Mouse (Mus musculus): Measurements from ENCODE around the gene Dgkz. TPM values are rescaled to one million over a fixed set of nuclear protein-coding genes. Genes with fewer than 3 reads are reported as not detected.

Dgkz gene
- polyA plus RNA-seq, 1 experiment from 2014 or later, result 26.0 TPM

- peaks cover 22% of the 10 kb centered on the region for H3K4me1 ChIP-seq (replicated peaks)
- no peak for ATAC-seq (ENCODE audit: low FRiP score)
- 29% methylated on average over 20 of the region's 20 CpGs for WGBS
- no peak overlapping the region for H3K27ac ChIP-seq
- peak overlapping the region; percentile 10; the same call in 1 of the 2 replicates for H3K4me2 ChIP-seq
- peak overlapping the region; percentile 56; the same call in 1 of the 2 replicates for H3K9ac ChIP-seq
- H3K9me3 ChIP-seq, result no peaks in the 10 kb centered on the region
- no peaks in the 10 kb centered on the region for H3K36me3 ChIP-seq
- peaks cover 32% of the 10 kb centered on the region for H3K27me3 ChIP-seq
- peak overlapping the region; percentile 14 for H3K4me3 ChIP-seq
Measured at GRCm38 (mm10) chr2:91965417-91965816, 10.2 kb downstream of the Dgkz start.

GRCm38 (mm10) chr2:91964610-91965204, 11.0 kb downstream of the Dgkz start:
- Histone ChIP-seq H3K27ac (no peak overlapping the region), H3K4me2 (peak overlapping the region; percentile 10; the same call in 1 of the 2 replicates), H3K27me3 (peaks cover 27% of the 10 kb centered on the region), H3K9me3 (no peaks in the 10 kb centered on the region), H3K4me1 (replicated peaks) (peaks cover 29% of the 10 kb centered on the region), H3K36me3 (no peaks in the 10 kb centered on the region), H3K9ac (no peak overlapping the region), H3K4me3 (0 out of 2 replicates have a peak overlapping the region, but pooled peaks have one; percentile 14)
- ATAC-seq (ENCODE audit: low FRiP score), result no peak
- 68% methylated on average over 3 of the region's 3 CpGs for WGBS

GRCm38 (mm10) chr2:91963443-91963932, 12.2 kb downstream of the Dgkz start:
- peaks cover 40% of the 10 kb centered on the region for H3K4me1 ChIP-seq (replicated peaks)
- H3K4me2 ChIP-seq, result peak overlapping the region; percentile 91
- H3K36me3 ChIP-seq, result no peaks in the 10 kb centered on the region
- peak overlapping the region; percentile 84 for H3K27ac ChIP-seq
- H3K9ac ChIP-seq, result peak overlapping the region; percentile 92
- H3K9me3 ChIP-seq, result no peaks in the 10 kb centered on the region
- peak overlapping the region; percentile 88 for H3K4me3 ChIP-seq
- peaks cover 27% of the 10 kb centered on the region for H3K27me3 ChIP-seq
- peak; percentile 94 for ATAC-seq (ENCODE audit: low FRiP score)
- WGBS, result 1% methylated on average over 14 of the region's 57 CpGs

DNA sequence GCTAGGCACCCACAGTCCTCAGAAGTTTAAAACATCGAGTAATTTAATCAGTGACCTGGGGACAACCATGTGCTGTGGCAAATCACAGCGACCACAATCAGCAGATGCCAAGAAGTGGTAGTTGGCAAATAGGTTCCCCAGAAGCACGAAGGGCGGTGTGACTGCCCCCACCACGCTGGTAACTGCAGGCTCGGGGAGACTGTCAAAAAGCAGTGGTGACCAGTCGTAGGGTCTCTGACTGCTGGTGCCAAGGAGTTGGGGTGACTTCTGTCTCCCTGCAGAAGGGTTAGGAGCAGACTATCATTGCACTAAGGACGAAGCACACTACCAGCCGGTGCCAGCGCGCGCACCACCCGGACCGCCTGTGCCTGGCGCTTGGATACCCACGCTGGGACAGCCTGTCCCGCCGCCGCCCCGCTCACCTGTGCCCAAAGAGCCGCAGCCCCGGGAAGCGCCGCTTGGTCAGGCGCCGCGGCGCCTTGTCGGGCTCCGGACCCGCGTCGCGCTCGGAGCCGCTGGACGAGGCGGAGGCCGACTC, 12.7 kb downstream of the Dgkz start:
- ATAC-seq (ENCODE audit: low FRiP score), result peak; percentile 62
- no peaks in the 10 kb centered on the region for H3K36me3 ChIP-seq
- H3K4me2 ChIP-seq, result peak overlapping the region; percentile 91
- peak overlapping the region; percentile 88 for H3K4me3 ChIP-seq
- H3K9ac ChIP-seq, result peak overlapping the region; percentile 92
- under 1% methylated on average over 38 of the region's 39 CpGs for WGBS
- peak overlapping the region; percentile 84 for H3K27ac ChIP-seq
- H3K27me3 ChIP-seq, result peaks cover 24% of the 10 kb centered on the region
- no peaks in the 10 kb centered on the region for H3K9me3 ChIP-seq
- peaks cover 42% of the 10 kb centered on the region for H3K4me1 ChIP-seq (replicated peaks)

DNA sequence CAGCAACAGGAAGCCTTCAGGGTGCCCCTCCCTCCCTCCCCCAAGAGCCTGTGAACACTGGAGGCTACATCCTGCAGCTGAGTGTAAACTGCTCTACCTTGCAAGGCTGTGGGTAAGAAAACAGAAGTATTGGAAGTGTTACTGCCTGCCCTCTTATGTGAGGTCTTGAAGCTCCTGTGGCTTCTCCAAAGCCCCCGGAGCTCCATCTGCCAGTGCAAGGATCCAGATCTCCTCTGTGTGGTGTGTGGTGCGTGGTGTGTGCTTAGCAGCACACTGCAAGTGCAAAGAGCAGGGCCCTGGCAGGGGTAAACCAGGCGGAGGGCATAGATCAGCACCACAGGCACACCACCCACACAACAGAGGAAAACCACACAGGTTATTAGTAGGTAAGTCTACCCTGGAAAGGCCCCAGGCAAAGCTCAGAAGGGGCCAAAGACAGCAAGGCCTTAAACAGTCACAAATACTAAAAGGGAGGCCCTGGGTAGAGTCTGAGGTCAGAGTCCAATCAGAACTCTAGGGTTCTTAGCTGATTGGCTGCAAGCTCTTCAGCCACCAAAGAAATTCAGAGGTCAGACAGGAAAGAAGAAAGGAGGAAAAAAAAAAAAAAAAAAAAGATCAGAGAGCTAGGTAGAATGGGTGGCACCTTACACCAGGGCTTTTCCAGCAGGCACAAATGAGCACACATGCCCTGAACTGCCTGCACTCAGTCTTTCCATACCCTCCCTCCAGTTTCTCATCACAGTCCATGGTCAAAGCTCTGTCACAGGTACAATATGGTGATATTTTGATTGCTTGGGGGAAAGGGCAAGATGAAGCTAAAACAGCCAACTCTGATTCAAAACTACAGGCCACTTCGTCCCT, 13.5 kb downstream of the Dgkz start:
- peak overlapping the region; percentile 92 for H3K9ac ChIP-seq
- peak overlapping the region; percentile 91 for H3K4me2 ChIP-seq
- peaks cover 22% of the 10 kb centered on the region for H3K27me3 ChIP-seq
- H3K27ac ChIP-seq, result 0 out of 2 replicates have a peak overlapping the region, but pooled peaks have one; percentile 84
- no peaks in the 10 kb centered on the region for H3K9me3 ChIP-seq
- WGBS, result 69% methylated on average over 4 of the region's 4 CpGs
- H3K4me3 ChIP-seq, result peak overlapping the region; percentile 88
- no peak for ATAC-seq (ENCODE audit: low FRiP score)
- H3K4me1 ChIP-seq (replicated peaks), result peaks cover 50% of the 10 kb centered on the region
- H3K36me3 ChIP-seq, result no peaks in the 10 kb centered on the region

DNA sequence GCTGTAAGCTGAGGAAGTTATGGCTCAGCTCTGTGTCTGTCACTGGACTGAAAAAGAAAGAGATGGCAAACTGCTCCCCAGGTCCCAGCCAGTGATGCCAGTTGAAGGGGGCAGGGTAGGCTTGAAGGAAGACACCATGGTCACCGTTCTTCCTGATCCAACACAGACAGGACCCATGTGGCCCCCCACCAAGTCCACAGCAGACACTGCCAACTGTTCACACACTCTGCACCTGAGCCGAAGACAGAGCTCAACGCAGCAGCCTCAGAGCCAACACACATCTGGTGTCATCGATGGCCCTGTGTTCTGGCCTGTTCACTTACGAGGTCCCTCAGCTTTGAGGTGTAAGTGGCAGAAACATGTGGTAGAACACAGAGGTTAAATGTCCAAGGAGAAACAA, 15.2 kb downstream of the Dgkz start:
- ATAC-seq (ENCODE audit: low FRiP score), result no peak
- peaks cover 12% of the 10 kb centered on the region for H3K27me3 ChIP-seq
- H3K4me3 ChIP-seq, result no peak overlapping the region
- no peak overlapping the region for H3K9ac ChIP-seq
- H3K9me3 ChIP-seq, result no peaks in the 10 kb centered on the region
- 90% methylated on average over 5 of the region's 5 CpGs for WGBS
- no peak overlapping the region for H3K27ac ChIP-seq
- no peaks in the 10 kb centered on the region for H3K36me3 ChIP-seq
- H3K4me2 ChIP-seq, result no peak overlapping the region
- peaks cover 59% of the 10 kb centered on the region for H3K4me1 ChIP-seq (replicated peaks)

GRCm38 (mm10) chr2:91959544-91960410, 15.9 kb downstream of the Dgkz start:
- peaks cover 5% of the 10 kb centered on the region for H3K27me3 ChIP-seq
- H3K36me3 ChIP-seq, result no peaks in the 10 kb centered on the region
- no peak for ATAC-seq (ENCODE audit: low FRiP score)
- H3K27ac ChIP-seq, result peak overlapping the region; percentile 30; the same call in 1 of the 2 replicates
- H3K9ac ChIP-seq, result 0 out of 2 replicates have a peak overlapping the region, but pooled peaks have one; percentile 19
- no peak overlapping the region for H3K4me2 ChIP-seq
- 64% methylated on average over 11 of the region's 11 CpGs for WGBS
- no peaks in the 10 kb centered on the region for H3K9me3 ChIP-seq
- no peak overlapping the region for H3K4me3 ChIP-seq
- peaks cover 65% of the 10 kb centered on the region for H3K4me1 ChIP-seq (replicated peaks)

DNA sequence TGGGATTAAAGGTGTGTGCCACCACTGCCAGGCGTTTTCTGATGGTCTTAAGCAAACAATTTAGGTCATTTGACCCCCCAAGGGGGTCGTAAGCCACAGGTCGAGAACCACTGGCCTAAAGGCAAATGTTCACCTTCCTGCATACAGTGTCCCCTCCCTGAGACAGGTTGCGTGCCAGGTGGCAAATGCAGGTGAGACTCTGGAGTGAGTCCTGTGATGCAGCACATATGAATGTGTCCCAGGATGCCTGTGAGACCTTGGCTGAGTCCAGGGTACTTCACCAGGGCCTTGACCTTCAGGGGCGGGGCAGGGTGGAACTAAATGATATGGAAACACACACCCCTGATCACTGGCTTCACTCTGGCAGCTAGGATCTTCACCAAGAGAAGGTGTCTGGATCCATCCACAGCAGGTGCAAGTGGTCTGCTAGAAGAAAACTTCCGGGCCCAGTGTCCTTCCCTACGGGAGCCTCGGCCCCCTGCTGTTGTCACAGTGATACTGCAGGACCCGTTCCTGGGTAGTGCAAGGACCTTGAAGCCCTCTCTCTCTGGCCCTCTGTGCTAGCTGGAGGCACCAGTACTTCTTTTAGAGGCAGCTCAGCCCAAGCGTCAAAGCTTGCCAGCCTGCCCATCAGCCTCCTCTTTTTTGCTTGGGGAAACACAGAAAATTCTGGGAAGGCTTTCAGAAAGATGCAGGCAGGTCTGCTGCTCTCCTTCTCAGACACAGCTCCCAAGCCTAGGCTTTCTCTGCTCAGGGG, 16.8 kb downstream of the Dgkz start:
- ATAC-seq (ENCODE audit: low FRiP score), result no peak

DNA sequence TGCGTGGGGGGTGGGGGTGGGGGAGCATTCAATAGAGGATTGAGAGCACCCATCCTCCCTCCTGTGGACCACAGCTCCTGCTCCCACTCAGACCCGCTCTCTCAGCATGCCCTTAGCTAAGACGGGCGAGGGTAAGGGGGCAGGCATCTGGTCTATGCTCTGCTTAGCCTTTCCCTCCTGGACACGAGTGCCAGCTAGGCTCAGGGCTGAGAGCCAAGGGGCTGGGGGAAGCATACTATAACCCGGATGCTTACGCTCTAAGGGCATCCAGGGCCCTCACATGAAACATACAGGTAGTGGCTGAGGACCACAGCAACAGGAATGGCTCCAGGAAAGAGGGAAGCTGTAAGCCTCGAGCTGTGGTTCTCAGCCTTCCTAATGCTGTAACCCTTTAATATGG, 17.6 kb downstream of the Dgkz start:
- no peak for ATAC-seq (ENCODE audit: low FRiP score)
- Histone ChIP-seq H3K9me3 (no peaks in the 10 kb centered on the region), H3K4me2 (no peak overlapping the region), H3K4me3 (no peak overlapping the region), H3K27me3 (no peaks in the 10 kb centered on the region), H3K36me3 (no peaks in the 10 kb centered on the region), H3K9ac (no peak overlapping the region), H3K4me1 (replicated peaks) (peaks cover 77% of the 10 kb centered on the region), H3K27ac (no peak overlapping the region)
- 77% methylated on average over 8 of the region's 8 CpGs for WGBS

More for the DNA sequence above, 16.8 kb downstream of the Dgkz start:
- peak overlapping the region; percentile 30; the same call in 1 of the 2 replicates for H3K27ac ChIP-seq
- H3K9ac ChIP-seq, result no peak overlapping the region
- no peaks in the 10 kb centered on the region for H3K27me3 ChIP-seq
- no peak overlapping the region for H3K4me3 ChIP-seq
- H3K9me3 ChIP-seq, result no peaks in the 10 kb centered on the region
- no peaks in the 10 kb centered on the region for H3K36me3 ChIP-seq
- H3K4me1 ChIP-seq (replicated peaks), result peaks cover 72% of the 10 kb centered on the region
- whole genome bisulfite sequencing, result 53% methylated on average over 10 of the region's 10 CpGs
- H3K4me2 ChIP-seq, result no peak overlapping the region

GRCm38 (mm10) chr2:91957096-91957495, 18.6 kb downstream of the Dgkz start:
- 25% methylated on average over 4 of the region's 4 CpGs for WGBS
- H3K9me3 ChIP-seq, result no peaks in the 10 kb centered on the region
- ATAC-seq (ENCODE audit: low FRiP score), result peak; percentile 66

DNA sequence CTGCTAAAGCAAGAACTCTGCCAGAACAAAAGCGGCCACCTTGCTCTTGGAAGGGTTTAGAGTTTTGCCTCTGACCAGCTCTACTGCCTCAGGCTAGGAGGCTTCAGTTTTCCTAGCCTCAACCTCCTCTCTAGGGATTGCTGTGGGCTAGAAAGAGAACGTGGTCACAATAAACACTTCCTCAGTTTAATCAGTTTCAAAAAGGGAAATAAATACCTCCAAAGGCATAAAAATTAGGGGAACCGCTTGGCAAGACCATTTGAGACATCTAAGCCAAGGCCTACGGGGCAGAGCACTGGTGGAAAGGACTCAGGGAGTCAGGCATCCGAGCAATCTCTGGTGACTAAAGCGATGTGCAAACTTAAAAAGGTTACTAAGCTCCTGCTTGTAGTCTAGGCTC, 19.8 kb downstream of the Dgkz start:
- no peaks in the 10 kb centered on the region for H3K27me3 ChIP-seq
- no peak overlapping the region for H3K27ac ChIP-seq
- no peak overlapping the region for H3K9ac ChIP-seq
- H3K9me3 ChIP-seq, result no peaks in the 10 kb centered on the region
- H3K4me1 ChIP-seq (replicated peaks), result peaks cover 59% of the 10 kb centered on the region
- 85% methylated on average over 6 of the region's 6 CpGs for WGBS
- no peak overlapping the region for H3K4me2 ChIP-seq
- H3K36me3 ChIP-seq, result no peaks in the 10 kb centered on the region
- H3K4me3 ChIP-seq, result no peak overlapping the region
- no peak for ATAC-seq (ENCODE audit: low FRiP score)

More at GRCm38 (mm10) chr2:91957096-91957495, 18.6 kb downstream of the Dgkz start:
- Histone ChIP-seq H3K27me3 (no peaks in the 10 kb centered on the region), H3K4me1 (replicated peaks) (peaks cover 68% of the 10 kb centered on the region), H3K36me3 (no peaks in the 10 kb centered on the region), H3K4me3 (no peak overlapping the region), H3K9ac (no peak overlapping the region), H3K27ac (peak overlapping the region; percentile 40; the same call in 1 of the 2 replicates), H3K4me2 (no peak overlapping the region)

All from hindbrain, embryonic 13.5 days (tissue).